Mouse (Mus musculus): Measurements from ENCODE around the gene Gpr55. TPM values are rescaled to one million over a fixed set of nuclear protein-coding genes. Genes with fewer than 3 reads are reported as not detected.
A peak's percentile ranks its signal among the peaks of the same experiment; 100 is the strongest.

Gpr55 gene
- total RNA-seq, 2 experiments from 2014 or later, result 0.08 TPM; not detected in 1

DNA sequence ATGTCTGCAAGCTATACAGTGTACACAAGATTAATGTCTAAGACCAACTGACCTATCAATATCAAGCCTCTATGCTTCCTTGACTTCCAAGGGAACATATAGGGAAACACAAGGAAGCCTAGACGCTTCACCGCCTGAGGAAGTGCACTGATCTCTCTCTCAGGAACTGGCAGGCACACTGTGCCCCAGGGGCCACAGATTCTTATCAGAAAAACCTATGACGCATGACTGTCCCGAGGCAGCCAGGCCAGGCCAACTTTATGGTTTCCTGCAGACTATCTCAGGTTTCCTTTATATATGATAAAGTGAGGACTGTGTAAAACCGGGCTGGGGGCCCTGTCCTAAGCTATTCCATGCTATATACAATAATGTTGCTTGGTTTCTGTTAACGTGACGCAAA is 41.2 kb downstream of the Gpr55 start:
- no peak for DNase-seq (ENCODE audit: low spot score in 2 of 2)

DNA sequence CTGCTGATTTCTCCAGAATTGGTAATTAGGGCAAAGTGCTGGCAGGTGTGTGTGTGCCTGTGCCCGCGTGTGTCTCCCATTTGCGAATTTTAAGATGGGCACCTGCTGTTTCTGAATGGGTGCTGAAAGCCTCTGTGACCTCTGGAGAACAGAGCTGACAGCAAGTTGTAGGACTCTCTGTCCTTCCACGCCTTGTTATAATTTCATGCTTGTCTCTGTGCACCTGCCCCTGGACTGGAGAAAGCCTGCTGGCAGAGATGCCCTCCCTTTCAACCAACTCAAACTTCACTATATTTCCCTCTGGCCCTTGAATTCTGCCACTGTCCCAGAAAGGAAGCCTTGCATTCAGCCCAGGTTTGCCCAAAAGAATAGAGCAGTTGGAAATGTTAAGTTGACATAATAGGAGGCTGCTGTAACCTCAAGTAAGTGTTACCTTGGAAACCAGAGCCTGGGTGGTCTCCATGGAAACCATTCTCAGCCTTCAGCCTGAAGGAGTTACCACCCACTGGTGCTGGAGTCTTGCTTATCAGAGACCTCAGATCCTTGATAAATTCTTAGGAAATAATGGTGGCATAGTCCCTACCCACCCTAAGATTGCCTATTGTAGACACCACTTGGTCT is 43.9 kb downstream of the Gpr55 start:
- DNase-seq (ENCODE audit: low spot score in 2 of 2), result peak in 1 of 2 experiments; percentile 73

DNA sequence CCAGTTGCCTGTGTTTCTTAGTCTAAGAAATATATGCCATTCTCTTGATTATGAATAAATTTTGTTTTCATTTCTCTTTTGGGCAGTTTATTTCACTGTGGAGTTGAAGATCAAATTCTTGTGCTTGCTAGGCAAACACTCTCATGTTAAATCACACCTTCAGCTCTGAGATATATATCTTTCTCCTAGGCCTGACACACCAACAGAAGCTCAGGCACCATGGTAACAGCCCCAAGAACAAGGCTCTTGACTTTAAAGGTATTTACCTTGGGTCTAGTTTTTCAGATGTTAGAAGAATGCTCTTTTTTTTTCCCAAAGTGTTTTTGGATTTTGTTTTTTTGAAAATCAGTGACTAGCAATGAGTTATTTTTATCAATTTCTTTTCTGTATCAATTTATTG is 44.9 kb downstream of the Gpr55 start:
- no peak for DNase-seq (ENCODE audit: low spot score in 2 of 2)

DNA sequence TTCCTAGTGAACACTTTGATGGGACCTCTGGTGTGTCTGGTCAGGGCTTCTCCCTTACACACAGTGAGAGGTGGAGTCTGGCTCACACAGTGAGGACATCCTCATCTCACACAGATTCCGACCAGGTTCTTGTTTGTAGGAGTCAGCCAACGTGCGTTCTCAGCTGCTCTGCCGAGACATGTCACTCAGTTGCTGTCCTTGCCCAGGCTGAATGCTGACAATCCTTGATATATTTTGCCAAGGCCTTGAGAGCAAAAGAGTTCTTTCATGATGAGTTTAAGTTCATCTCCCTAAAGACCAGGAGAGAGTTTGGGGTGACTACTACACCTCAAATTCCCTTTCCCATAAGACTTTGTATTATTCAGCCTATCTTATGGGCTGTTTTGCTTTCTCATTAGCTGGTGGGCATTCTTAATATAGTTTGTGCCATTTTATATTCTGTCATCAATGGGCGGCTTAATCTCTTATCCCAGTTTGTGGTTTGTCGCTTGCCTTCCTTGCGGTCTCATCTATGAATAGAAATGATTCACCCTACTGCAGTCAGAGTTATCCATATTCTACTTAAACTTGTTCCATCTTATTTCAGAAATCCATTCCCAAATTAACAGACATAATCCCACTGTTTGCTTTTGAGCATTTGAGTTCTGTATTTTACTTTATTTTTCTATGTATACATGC is 47.6 kb downstream of the Gpr55 start:
- no peak for DNase-seq (ENCODE audit: low spot score in 2 of 2)

DNA sequence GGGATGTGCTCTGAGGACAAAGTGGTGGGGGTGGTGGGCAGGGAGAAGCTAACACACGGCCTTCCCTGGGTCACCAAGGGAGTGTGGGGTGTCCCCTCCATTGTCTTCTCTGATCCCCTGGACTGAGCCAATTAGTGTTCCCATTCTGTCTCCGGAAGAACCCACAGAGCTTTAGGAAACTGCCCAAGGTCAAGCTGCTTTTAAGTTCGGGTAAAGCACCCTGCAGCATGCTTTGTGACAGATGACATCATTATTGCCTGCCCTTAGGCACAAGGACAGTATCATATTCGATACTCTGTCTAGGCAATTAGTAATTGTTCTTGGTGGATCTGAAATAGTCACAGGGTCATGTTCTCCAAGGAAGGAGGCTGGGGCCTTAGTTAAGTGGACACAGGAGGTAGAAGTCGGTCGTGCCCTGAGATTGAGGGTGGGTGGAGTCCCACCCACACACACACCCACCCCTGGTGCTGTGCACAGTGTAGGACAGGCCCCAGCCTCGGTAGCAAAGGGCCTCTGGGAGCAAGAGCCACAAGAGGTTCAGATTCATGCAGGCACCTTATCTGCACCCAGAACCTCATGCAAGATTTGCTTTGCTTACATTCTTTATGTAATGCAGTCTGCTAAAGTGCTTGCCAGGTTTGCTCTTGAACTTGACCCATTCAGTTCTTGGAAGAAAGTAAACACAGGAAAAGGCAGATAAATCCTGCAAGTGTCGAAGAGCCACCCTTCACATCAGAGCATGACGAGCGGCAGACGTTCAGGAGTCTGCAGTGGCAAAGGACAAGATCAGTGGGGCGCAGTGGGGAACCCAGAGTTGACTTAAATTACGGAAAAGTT is 51.8 kb downstream of the Gpr55 start:
- DNase-seq (ENCODE audit: low spot score in 2 of 2), result no peak

DNA sequence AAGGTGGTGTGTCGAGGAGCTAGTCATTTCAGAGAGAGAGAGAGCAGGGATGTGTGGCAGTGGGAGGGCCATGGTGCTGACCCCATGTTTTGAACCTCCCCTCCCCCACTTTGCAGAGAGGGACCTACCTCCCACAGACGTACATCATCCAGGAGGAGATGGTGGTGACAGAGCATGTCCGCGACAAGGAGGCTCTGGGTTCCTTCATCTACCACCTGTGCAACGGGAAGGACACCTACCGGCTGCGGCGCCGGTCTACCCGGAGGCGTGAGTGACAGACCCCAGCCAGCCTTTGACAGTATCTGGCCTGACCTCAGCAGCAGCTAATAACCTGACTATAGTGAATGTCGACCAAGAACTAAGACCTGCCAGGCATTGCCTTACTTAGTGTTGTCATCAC is 53.9 kb downstream of the Gpr55 start:
- DNase-seq (ENCODE audit: low spot score in 2 of 2), result no peak

DNA sequence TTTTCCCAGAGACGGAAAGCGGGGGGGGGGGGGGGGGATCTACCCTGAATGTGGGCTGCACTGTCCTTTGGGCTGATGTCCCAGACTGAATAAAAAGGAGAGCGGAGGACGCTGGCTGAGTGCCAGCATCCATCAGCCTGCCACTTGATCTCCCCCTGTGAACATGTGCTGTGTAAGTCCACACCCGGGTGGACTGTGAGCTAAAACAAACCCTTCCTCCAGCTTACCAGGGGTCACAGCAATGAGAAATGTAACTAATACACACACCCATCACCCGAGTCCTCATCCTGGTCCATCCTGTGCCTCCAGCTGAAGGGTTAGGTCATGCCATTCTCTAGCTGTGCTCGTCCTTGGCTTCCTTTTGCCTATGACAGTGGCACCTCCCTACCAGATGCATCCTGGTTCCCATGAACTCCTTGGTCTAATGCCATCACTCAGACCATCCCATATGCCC is 58.7 kb downstream of the Gpr55 start:
- no peak for DNase-seq (ENCODE audit: low spot score in 2 of 2)

DNA sequence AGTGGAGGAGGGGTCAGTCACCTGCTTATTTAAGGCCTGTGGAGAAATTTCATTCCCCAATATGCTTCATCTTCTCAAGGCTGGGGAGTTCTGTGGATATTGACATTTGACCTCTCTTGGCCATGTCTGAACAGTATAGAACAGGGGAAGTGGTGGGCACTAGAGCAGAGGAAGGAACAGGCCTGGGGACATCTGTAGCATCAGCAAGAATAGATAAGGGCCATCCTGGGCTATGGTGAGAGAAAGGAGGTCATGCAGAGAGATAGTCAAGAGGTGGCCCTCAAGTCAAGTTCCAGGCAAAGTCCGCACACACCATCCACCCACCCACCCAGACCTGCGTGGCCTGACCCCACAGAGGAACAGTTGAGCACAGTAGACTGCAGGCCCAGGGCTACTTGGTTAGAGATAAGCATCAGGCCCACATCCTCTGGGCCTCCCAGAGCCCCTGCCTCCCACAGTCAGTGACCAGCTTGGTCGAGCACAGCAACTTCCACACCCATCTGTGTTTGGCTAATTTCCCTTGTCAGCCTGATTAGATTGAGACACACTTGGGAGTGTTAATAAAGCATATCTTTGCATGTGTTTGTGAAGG is 59.2 kb downstream of the Gpr55 start:
- no peak for DNase-seq (ENCODE audit: low spot score in 2 of 2)

DNA sequence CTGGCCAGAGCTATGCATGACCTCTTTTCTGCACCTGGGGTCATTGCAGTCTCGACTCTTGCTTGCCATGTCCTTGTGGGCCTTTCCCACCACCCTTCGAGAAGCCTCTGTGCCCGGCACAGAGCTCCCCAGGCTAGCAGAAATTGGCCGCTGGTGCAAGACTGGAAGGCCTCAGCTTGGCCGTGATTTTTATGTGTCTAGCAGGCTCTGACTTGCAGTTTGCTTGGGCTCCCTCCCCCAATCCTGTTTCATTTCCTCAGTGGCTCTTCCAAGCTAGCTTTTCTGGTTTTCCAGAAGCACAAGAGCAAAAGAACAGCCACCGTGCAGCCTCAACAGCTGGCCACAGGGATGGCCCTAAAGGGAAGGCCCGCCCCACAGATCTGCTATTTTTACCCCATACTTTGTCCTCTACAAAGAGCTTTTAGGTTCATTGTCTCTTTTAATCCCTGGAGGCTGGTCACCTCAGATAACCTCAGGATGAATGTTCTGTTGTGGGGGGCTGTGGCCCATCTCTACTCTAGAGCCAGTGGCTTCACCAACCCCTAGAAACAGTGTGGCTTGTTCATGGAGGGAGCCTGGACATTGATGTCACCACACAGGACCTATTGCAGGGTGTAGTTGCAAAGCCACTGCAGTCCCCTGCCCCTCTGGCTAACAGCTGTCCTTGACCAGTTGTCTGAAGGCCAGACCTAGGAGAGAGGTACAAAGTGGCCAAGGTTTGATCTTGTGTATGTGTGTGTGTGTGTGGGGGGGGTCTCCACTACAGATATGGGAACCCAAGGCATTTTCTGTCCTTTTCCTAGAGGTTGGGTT is 60.1 kb downstream of the Gpr55 start:
- no peak for DNase-seq (ENCODE audit: low spot score in 2 of 2)

DNA sequence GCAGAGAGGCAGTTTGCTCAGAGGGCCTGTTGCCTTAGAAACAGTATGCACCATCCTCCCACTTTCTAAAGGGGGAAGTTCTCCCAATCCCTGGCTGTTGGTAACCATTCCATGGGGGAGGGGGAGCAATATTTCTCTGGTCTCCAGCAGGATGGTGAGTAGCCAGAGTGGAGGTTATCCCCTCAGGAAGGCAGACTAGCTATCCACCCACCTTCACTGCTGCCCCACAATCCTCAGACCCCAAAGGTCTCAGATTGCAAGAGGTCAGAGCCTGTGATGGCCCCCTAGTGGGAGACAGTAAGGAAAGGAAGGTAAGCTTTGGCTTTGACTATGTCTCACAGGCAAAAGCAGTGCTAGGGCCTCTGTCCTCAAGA is 61.4 kb downstream of the Gpr55 start:
- no peak for DNase-seq (ENCODE audit: low spot score in 2 of 2)

DNA sequence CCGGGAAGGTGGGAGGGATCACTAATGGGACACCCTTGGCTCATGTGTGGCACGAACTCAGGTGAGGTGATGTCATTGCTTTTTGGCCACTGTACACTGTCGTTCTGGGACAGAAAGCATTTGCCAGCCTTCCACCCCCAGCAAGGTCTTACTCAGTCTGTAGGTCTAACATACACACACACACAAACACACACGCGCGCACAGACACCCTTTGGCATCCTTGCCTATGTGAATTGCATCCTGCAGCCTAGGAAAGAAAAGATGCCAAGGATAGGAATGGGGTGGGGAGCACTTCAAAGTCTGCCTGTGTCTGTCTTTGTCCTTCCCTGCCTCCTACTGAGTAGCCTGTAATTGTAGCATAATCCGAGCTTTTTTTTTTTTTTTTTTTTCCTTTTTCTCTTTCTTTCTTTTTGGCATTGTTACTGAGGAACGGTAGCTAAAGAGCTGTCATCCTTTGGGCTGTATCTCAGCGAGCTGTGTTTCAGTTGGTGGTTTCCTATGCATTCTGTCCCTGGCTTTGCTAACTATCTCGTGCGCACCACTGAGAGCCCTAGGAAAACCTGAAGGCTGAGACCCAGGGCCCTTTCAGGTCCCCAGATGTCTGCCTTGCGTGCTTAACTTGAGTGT is 61.9 kb downstream of the Gpr55 start:
- no peak for DNase-seq (ENCODE audit: low spot score in 2 of 2)

DNA sequence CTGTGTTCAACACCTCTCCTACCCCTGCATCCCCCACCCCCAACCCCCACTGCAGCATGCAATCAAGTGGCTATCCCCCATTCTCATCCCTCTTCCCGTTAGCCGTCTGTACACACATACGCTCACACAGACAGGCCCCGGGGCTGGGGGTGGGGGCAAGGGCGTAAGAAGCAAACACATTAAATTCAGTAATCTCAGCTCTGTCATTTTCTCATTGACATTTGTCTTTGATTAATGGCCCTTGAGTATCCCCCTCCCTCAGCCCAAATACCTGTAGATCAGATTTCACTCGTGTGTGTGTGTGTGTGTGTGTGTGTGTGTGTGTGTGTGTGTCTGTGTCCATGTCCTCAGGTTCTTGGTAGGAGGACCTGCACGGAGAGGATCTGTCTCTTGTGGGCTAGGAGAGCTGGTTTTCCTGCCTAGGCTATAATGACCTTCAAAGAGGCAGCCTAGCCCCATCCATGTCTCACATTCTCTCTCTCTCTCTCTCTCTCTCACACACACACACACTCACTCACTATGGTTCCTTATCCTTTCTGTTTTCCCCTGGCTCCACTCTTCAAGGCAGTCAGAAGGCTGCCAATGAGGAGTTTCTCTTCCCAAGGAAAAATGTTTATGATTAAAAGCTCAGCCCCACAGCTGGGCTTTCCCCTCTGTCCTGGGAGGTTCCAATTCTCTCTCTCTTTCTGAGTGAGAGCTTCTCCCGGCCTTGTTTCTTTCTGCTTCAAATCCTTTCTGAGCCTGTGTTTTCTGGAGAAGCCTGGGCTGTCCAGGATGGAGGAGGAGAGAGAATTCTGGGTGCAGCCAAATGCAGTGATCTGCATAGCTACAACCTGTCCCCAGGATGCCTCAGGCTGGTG is 62.7 kb downstream of the Gpr55 start:
- DNase-seq (ENCODE audit: low spot score in 2 of 2), result no peak

DNA sequence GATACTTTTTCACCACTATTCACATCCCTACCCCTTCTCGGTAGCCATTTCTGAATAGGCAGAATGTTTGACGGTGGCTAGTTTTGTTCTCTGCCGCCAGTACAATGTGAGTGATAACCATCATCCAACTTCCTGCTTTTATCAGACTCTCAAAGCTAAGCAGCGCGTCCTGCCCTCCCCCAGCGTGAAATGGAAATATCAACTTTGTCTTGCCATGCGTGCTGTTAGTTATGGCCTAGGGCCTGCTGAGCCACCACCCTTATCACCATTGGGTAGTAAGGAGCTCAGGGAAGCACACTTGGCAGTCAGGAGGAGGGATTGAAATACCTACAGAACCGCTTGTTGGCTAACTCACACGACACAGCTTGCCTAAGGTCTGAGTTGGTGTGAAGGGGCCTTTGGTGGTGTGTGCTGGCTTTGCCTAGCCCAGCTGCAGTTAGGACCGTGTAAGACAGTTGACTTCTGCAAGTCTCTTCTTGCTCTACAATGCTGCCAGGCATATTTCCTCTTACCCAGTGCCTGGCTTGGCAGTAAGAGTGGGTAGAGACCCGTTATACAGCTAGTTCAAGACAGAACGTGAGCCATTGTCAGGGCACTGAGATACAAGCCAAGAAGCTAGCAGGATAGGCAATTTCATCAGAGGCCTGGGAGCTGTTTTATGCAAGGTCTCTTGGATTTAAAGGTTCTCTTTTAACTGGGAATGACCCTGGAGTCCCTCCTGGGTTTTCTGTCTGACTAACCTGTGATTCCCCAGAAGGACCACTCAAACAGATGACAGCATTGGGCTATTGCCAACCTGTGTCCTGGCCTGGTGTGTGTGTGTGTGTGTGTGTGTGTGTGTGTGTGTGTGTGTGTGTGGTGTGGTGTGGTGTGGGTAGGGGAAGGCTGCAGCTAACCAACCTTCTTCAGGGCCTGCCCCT is 63.8 kb downstream of the Gpr55 start:
- no peak for DNase-seq (ENCODE audit: low spot score in 2 of 2)

DNA sequence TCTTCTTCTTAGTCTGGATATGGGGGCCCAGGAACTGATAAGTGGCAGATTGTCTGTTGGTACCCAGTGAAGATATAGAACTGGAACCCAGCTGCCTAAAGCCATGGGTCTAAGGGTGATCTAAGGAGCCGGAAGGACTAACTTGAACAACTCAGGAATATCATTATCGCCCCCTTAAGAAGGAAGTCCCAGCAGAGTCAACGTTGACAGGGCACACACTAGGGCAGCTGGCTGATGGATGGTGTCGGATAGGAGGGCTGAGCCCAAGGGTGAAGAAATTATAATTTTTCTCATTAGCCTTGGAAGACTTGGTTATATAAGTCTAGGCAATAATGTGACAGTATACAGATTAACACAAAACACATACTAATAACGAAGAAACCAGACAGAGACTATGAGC is 64.7 kb downstream of the Gpr55 start:
- DNase-seq (ENCODE audit: low spot score in 2 of 2), result no peak

DNA sequence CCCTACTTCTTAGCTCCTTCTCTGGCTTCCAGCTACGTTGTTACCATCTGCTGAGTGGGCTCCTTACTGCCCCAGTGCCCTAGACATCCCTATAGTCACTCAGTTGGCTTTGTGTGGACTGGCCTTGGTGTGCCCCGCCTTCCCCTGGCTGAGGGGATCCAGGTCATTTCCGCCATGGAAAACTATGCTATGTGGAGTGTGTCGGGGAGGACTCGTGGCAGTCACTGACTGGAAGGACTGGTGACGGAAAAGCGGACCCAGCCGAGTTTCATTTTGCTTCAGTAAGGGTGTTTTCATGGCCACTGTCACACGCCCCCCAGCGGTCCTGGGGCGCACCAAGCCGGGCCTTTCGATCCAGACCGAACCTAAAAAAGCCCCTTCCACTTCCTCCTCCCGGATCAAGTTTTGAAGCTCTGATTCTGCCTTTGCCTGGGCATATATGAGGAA is 65.4 kb downstream of the Gpr55 start:
- peak in 1 of 2 experiments; percentile 79 for DNase-seq (ENCODE audit: low spot score in 2 of 2)

DNA sequence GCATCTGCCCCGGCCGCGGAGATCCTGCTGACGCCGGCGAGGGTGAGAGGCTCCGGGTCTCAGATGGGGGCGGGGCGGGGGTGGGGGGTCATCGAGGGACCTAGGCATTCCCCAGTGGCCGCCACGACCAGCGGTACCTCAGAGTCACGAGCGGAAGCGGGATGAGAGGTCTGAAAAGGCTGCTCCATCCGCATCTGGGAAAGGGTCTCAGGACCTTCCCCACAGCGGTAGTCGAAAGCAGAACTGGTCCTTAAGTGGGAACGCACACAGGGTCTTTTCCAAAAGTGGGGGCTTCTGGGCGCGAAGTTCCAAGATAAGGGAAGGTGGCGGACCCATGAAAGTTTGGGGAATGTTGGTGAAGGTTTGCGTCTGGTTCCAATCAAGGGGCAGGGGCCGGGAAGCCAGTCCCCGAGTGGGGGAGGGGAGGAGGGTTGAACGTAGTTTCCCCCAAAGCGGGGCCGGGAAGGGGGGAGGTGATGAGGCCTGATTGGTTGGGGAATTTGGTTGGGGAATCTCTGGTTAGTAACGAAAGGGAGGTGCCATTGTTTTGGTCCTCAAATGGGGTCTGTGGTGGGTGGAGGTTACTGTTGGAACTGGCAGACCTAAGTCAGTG is 66.0 kb downstream of the Gpr55 start:
- DNase-seq (ENCODE audit: low spot score in 2 of 2), result no peak

DNA sequence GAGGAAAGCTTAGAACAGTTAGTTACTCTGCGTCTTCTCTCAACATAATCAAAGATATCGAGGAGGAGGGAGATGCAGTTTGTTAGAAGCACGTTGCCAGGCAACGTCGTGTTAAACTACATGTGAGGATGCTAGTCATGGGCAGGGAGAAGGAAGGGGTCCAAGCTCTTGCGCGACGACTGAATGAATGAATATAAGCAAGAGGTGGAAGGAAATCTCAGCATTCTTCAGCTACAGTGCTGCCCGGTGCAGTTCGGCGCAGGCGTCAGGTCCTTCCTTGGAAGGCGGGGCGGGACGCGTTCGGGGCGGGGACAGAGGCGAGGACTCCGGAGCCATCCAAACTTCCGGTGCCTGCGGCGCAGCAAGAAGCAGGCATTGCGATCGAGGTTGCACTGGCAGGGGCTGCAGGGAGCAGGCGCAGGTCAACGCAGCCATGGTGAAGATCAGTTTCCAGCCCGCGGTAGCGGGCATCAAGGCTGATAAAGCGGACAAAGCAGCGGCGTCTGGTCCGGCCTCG is 66.5 kb downstream of the Gpr55 start, which contains the start of gene Itm2c:
Itm2c (plus strand) TSS at position 51 of the 517 bp plus-strand sequence.
- peak; percentile 89 to 93 for DNase-seq (ENCODE audit: low spot score in 2 of 2)

Measured in layer of hippocampus, adult 18-20 months (tissue).